Mouse (Mus musculus): ENCODE data around the gene Txlnb.

- TF ChIP-seq CTCF (IDR thresholded peaks at IDR 0.05; ENCODE audit: low read depth) (no peak), EP300 (IDR thresholded peaks at IDR 0.05; ENCODE audit: low read depth) (no peak)
Measured at GRCm38 (mm10) chr10:17827391-17827790, 31.4 kb downstream of the Txlnb start.
